Mouse (Mus musculus) lung, embryonic 16.5 days (tissue): ENCODE data around the gene Prdm9. TPM values are rescaled to one million over a fixed set of nuclear protein-coding genes. Genes with fewer than 3 reads are reported as not detected.

Source experiments
- ATAC-seq: fragments of 200-750 bp; cut with Nextera tagmentation; 2 replicates; pipeline ENCODE4 v1.8.0; 2017; ENCODE audit warnings: low read depth, mild to moderate bottlenecking, moderate library complexity
- H3K27ac ChIP-seq: fragments of 300-500 bp; sonication (generic); 2 replicates; pipeline ENCODE4 v1.5.1; 2014; ENCODE audit warnings: mild to moderate bottlenecking, control low read depth, low read length
- H3K27me3 ChIP-seq: fragments of 300-500 bp; sonication (generic); 2 replicates; pipeline ENCODE4 v1.6.1; 2014; ENCODE audit warnings: low read depth, low read length, mixed read lengths; ENCODE audit not compliant: control insufficient read depth, insufficient read depth
- H3K36me3 ChIP-seq: fragments of 300-500 bp; sonication (generic); 2 replicates; pipeline ENCODE4 v1.6.1; 2014; ENCODE audit warnings: low read length; ENCODE audit not compliant: control insufficient read depth, insufficient read depth
- H3K4me1 ChIP-seq: fragments of 300-500 bp; sonication (generic); replicated peaks from 2 replicates; pipeline ENCODE4 v1.6.1; 2014; ENCODE audit warnings: low read length, mixed read lengths; ENCODE audit not compliant: control insufficient read depth, insufficient read depth
- H3K4me2 ChIP-seq: fragments of 300-500 bp; sonication (generic); 2 replicates; pipeline ENCODE4 v1.6.1; 2014; ENCODE audit warnings: low read depth, low read length, control low read depth
- H3K4me3 ChIP-seq: fragments of 300-500 bp; sonication (generic); 2 replicates; pipeline ENCODE4 v1.5.1; 2014; ENCODE audit warnings: mild to moderate bottlenecking, low read length, control low read depth
- H3K9ac ChIP-seq: fragments of 300-500 bp; sonication (generic); 2 replicates; pipeline ENCODE4 v1.6.1; 2014; ENCODE audit warnings: low read length, control low read depth
- H3K9me3 ChIP-seq: fragments of 300-500 bp; sonication (generic); 2 replicates; pipeline ENCODE4 v1.6.1; 2016; ENCODE audit warnings: low read length; ENCODE audit not compliant: control insufficient read depth
- WGBS: fragments of 180-500 bp; shearing (Covaris S2); extraction: QIAGEN DNeasy Blood & Tissue Kit; methylation state at CpG from one replicate; pipeline ENCODE4 v1.1.7; 2014; 5-methylcytosine and 5-hydroxymethylcytosine counted together
- polyA plus RNA-seq: library from polyadenylated mRNA; unstranded; fragments of >200 nt; fragmentation: Nextera tagmentation; extraction: Ambion mirVana; gene quantifications from 2 replicates; pipeline ENCODE4 v1.2.1, GENCODE M21; 2015

The Prdm9 gene
- polyA plus RNA-seq, 1 experiment from 2014 or later: 2.6 TPM

DNA sequence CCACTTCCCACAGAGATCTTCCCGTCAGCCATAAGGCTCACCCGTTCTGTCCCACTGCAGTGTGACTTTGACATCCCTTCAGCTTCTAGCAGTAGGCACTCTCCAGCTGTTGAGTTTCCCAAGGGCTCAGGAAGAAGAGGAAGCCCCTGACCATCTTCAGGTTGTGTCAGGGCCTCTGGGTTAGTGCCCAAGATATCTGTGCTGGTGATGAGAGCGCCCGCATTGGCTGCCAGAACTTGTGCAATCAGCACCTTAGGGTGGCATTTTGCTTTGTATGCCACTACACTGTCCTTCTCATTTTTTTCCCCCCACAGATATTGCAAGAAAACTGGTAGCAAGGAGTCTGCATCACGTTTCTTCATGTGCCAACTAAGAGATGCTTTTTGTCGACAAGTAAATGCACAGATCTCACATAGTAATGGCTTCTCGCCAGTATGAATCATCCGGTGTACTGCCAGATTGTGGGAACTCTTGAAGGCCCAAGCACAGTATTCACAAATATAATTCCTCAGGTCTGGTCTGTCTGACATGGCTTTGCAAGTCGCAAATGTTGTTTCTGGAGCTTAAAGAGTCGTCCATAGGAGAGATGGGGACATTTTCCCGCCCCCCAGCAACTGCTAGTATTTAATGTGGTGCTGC, 28.9 kb downstream of the Prdm9 start:
- ATAC-seq: no peak

DNA sequence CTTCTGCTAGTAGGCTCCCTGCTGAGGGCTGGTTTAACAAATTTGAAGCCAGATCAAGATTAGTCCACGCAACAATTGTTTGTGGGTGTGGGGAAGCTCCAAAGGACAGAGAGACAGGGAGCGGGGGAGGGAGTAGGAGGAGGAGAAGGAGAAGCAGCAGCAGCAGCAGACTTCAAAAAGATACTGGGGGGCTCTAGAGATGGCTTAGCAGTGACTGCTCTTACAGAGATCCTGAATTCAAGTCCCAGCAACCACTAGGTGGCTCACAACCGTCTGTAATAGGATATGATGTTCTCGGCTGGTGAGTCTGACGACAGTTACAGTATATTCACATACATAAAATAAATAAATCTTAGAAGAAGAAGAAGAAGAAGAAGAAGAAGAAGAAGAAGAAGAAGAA, 34.0 kb downstream of the Prdm9 start:
- Histone ChIP-seq H3K4me3 (no peak overlapping the region), H3K4me2 (no peak overlapping the region), H3K27me3 (no peaks in the 10 kb centered on the region; the same call in 1 of the 2 replicates), H3K27ac (no peak overlapping the region), H3K4me1 (peaks cover 10% of the 10 kb centered on the region), H3K9ac (no peak overlapping the region), H3K9me3 (no peaks in the 10 kb centered on the region), H3K36me3 (no peaks in the 10 kb centered on the region)
- ATAC-seq: no peak
- 12% methylated on average over 5 of the region's 5 CpGs for WGBS

More for the DNA sequence above, 28.9 kb downstream of the Prdm9 start:
- Histone ChIP-seq H3K36me3 (no peaks in the 10 kb centered on the region), H3K4me3 (no peak overlapping the region), H3K4me1 (peaks cover 6% of the 10 kb centered on the region), H3K27me3 (peaks cover 7% of the 10 kb centered on the region), H3K9ac (no peak overlapping the region), H3K9me3 (no peaks in the 10 kb centered on the region), H3K4me2 (no peak overlapping the region), H3K27ac (no peak overlapping the region)
- 60% methylated on average over 10 of the region's 11 CpGs for WGBS

DNA sequence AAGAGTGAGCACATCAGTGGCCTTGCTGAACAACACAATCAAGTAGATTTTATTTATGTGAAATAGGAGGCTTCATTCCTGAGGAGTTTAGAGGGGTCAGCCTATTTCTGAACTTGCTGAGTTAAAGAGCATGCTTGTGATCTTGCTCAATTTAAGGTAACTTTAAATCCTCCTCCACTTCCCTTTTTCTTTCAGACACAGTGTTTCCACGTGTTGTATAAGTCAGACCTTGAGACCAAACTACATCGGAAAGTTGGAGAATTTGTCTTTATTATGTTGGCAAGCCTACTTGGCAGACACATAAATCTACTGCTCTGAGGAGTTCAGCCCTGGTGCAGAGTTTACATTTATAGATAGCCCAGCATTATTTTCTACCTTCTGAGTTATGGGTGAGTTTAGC, 35.3 kb downstream of the Prdm9 start:
- Histone ChIP-seq H3K36me3 (peaks cover 6% of the 10 kb centered on the region), H3K9me3 (no peaks in the 10 kb centered on the region), H3K27ac (no peak overlapping the region), H3K4me1 (peaks cover 10% of the 10 kb centered on the region), H3K4me2 (no peak overlapping the region), H3K4me3 (no peak overlapping the region), H3K9ac (no peak overlapping the region), H3K27me3 (no peaks in the 10 kb centered on the region)
- 72% methylated on average over 2 of the region's 2 CpGs for WGBS
- no peak for ATAC-seq

DNA sequence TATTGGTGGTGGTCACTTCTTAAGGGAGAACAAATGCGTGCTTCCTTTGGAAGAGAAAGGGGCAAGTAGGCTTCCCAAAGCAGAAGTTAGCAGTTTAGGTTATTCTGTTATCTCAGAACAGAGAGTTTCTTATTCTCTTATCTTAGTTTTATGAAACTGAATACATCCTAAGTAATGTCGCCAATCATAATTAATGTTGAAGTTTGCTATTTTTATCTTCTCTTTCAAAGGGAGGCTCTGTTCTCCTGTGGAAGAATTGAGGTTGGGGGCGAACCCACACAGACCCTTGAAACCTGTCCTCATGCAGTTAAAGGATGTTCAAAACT, 36.4 kb downstream of the Prdm9 start:
- H3K27ac ChIP-seq: 0 out of 2 replicates have a peak overlapping the region, but pooled peaks have one; percentile 88
- no peaks in the 10 kb centered on the region for H3K27me3 ChIP-seq
- 39% methylated on average over 3 of the region's 3 CpGs for whole genome bisulfite sequencing
- H3K4me1 ChIP-seq: peaks cover 10% of the 10 kb centered on the region
- H3K36me3 ChIP-seq: peaks cover 8% of the 10 kb centered on the region
- H3K4me3 ChIP-seq: peak overlapping the region; percentile 86
- peak overlapping the region; percentile 83 for H3K4me2 ChIP-seq
- H3K9me3 ChIP-seq: no peaks in the 10 kb centered on the region
- ATAC-seq: no peak
- peak overlapping the region; percentile 91 for H3K9ac ChIP-seq

DNA sequence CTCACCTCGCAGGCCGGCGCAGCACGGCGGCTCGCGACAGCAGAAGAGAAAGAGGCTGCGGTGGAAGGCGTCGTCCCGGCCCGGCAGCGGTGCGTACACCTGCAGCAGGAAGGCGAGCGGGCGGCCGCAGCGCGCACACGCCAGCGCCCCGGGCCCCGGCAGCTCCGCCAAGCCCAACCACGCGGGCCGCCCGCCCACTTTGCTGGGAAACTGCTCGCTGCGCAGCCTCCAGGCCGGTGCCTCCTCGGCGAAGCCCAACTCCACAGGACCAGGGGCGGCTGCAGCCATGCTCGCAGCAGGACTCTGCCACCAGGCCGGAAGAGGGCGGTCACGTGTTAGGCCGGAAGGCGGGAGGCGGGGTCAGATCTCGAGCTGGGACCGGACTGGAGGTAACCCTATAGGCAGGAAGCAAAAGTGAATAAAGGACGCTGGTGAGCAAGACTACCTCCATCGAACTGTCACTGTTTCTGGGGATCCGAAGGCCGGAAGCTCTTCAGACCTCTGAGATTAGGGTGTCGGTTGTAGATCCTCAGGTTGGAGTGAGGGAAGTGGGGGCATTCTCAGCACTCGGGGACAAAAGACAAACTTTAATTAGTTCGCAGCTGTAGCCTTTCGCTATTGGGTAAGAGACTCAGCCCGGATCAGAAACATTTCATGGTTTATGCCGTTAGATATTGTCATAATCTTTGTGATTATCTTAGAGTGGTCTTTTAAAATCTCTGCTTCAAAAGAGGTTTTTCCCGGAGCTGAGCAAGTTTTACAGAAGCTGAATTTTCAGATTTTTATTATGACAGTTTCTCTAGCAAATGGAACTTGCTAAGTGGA, 37.0 kb downstream of the Prdm9 start, which contains the start of gene Pdcd2:
Gene Pdcd2 (minus strand): TSS at position 316 of the 825 bp plus-strand sequence.
- H3K4me1 ChIP-seq: peaks cover 10% of the 10 kb centered on the region
- H3K4me3 ChIP-seq: peak within 1 kb of the TSS; percentile 86
- ATAC-seq: peak; percentile 100
- WGBS: under 1% methylated on average over 51 of the region's 55 CpGs
- peak within 1 kb of the TSS; percentile 83 for H3K4me2 ChIP-seq
- H3K27ac ChIP-seq: peak within 1 kb of the TSS; percentile 88
- H3K36me3 ChIP-seq: peaks cover 9% of the 10 kb centered on the region
- no peaks in the 10 kb centered on the region for H3K27me3 ChIP-seq
- H3K9me3 ChIP-seq: no peaks in the 10 kb centered on the region
- H3K9ac ChIP-seq: peak within 1 kb of the TSS; percentile 91

DNA sequence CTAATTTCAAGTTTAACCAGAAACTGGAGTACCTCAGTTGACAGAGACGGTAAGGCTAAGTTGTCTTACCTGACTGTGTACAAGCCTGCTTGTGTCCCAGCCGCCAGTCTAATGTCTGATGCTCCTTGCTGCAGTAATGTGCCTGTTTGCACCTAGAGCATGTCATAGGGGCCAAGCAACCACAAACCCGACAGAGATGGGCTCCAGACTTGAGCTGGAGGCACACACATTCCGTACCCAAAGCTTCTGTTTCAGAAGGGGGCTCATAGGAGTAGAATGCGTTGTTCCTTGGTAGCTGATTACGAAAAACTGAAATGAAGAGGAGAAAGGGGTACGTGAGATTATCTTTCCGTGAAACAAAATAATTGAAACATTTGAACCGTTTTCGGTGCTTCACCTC, 37.9 kb downstream of the Prdm9 start:
- Histone ChIP-seq H3K4me2 (peak overlapping the region; percentile 83), H3K4me3 (peak overlapping the region; percentile 86), H3K36me3 (peaks cover 16% of the 10 kb centered on the region), H3K27ac (no peak overlapping the region), H3K9me3 (no peaks in the 10 kb centered on the region), H3K27me3 (no peaks in the 10 kb centered on the region), H3K4me1 (peaks cover 10% of the 10 kb centered on the region), H3K9ac (peak overlapping the region; percentile 91)
- WGBS: 11% methylated on average over 10 of the region's 10 CpGs
- no peak for ATAC-seq

DNA sequence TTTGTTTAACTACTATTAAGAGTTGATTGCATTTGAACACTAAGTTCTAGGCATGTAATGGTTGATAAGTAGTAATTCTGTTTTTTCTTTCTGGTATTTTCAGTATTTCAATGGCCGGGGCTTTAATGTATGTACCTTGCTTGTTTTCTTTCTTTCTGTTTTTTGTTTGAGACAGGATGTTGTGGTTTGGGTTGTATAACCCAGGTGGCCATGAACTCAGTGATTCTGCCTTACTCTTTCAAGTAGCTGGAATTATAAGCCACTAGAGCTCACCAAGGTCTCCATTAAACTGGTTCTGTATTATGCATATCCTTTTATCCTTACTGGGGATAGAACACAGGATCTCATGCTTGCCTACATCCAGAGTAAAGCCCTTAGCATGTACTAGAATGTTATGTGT, 45.4 kb downstream of the Prdm9 start:
- ATAC-seq: no peak
- no peaks in the 10 kb centered on the region for H3K4me1 ChIP-seq
- 96% methylated on average over 1 of the region's 1 CpGs for WGBS
- no peaks in the 10 kb centered on the region for H3K9me3 ChIP-seq
- H3K4me2 ChIP-seq: no peak overlapping the region
- peaks cover 46% of the 10 kb centered on the region for H3K36me3 ChIP-seq
- no peaks in the 10 kb centered on the region for H3K27me3 ChIP-seq
- H3K4me3 ChIP-seq: no peak overlapping the region
- H3K9ac ChIP-seq: no peak overlapping the region
- H3K27ac ChIP-seq: no peak overlapping the region

DNA sequence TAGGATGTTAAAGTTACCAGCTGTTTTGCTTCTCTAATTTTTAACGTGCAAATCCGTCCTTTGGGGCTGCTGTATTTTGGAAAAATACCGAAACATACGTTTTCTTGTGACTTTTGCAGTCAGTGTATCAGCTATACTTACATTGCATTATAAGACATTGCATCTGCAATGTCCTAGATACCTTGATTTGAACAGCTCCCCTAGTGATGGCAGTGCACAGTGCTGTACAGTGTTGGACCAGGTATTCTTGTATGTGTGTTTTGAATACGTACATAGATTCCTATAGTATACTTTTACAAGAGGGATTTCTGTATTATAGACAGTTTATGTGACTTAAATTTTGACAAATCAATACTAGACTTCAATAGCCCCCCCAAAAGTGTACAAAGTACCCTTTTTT, 46.0 kb downstream of the Prdm9 start:
- H3K27me3 ChIP-seq: no peaks in the 10 kb centered on the region
- H3K9me3 ChIP-seq: no peaks in the 10 kb centered on the region
- ATAC-seq: no peak
- H3K4me3 ChIP-seq: no peak overlapping the region
- no peak overlapping the region for H3K27ac ChIP-seq
- peaks cover 50% of the 10 kb centered on the region for H3K36me3 ChIP-seq
- H3K9ac ChIP-seq: no peak overlapping the region
- H3K4me2 ChIP-seq: no peak overlapping the region
- 94% methylated on average over 5 of the region's 5 CpGs for WGBS
- no peaks in the 10 kb centered on the region for H3K4me1 ChIP-seq

DNA sequence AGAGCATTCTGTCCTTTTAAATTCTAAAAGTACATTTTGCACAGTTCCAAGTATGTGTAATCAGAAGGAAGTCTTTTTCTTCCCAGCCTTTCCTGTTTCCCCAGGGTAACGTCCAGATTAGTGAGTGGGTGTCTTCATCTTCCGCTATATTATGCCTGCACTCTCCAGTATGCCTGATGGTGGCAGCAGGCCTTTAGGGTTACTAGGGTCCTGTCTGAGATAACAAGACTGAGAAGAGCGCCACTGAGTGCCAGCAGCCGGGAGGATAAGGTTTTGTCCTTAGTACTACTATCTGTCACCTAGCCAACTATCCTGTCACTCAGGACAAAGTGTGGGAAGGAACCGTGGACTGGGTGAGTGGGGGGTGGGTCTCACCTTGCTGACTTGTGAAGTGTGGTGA, 46.4 kb downstream of the Prdm9 start:
- H3K9me3 ChIP-seq: no peaks in the 10 kb centered on the region
- no peak overlapping the region for H3K27ac ChIP-seq
- H3K9ac ChIP-seq: no peak overlapping the region
- ATAC-seq: no peak
- no peaks in the 10 kb centered on the region for H3K4me1 ChIP-seq
- peaks cover 48% of the 10 kb centered on the region for H3K36me3 ChIP-seq
- no peaks in the 10 kb centered on the region for H3K27me3 ChIP-seq
- WGBS: 65% methylated on average over 5 of the region's 5 CpGs
- H3K4me2 ChIP-seq: no peak overlapping the region
- no peak overlapping the region for H3K4me3 ChIP-seq
